Mouse (Mus musculus) common myeloid progenitor, adult 5-6 weeks (primary cell): Measurements from ENCODE around the gene Nckap5l. TPM values are rescaled to one million over a fixed set of nuclear protein-coding genes. Genes with fewer than 3 reads are reported as not detected.

Experiments used
- ATAC-seq: replicated peaks from 2 replicates; pipeline ENCODE4 v1.8.0; 2016; ENCODE audit warnings: low read depth, mild to moderate bottlenecking, moderate TSS enrichment, inconsistent platforms; ENCODE audit not compliant: poor library complexity, severe bottlenecking
- total RNA-seq: library from RNA; stranded (forward); fragments of 200-1000, 187-1606 nt; gene quantifications from 2 replicates; pipeline ENCODE4 v1.2.3, GENCODE M21; 2017

Gene Nckap5l
- total RNA-seq, 1 experiment from 2014 or later: 6.7 TPM

DNA sequence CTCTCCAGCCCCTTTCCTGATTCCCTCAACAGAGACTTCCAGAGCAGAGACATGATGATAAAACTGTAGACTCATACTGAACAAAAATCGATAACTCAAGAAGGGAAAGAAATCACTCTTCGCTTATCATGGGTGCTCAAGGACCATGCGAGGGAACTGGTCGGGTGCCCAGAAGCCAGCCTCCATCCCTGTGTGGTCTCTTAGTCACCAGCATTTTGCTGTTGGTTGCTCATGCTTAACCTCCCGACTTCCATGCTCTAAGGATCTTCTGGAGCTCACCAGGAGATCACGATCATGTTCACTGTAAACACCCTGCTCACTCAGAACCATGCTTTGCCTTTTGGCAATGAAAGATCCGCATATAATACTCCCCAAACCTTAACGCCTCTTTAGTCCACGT lies 84.8 kb downstream of the Nckap5l start:
- no peak for ATAC-seq

Other genes starting within 250 kb of the Nckap5l start
- gene Kcnh3, start 232.9 kb downstream of the Nckap5l start, total RNA-seq: 0.05 TPM in 1 of 2 replicates, not detected in the other
- gene Mcrs1, start 205.8 kb downstream of the Nckap5l start, total RNA-seq: 57.8 and 61.0 TPM in 2 replicates
- 4.3 and 13.7 TPM in 2 replicates for gene Prpf40b, start 162.7 kb downstream of the Nckap5l start, total RNA-seq
- not detected in 2 replicates for gene Fam186b, start 161.9 kb downstream of the Nckap5l start, total RNA-seq
- gene Fmnl3, start 87.3 kb downstream of the Nckap5l start, total RNA-seq: 9.2 and 9.6 TPM in 2 replicates
- gene Tmbim6, start 64.9 kb downstream of the Nckap5l start, total RNA-seq: 92.2 and 125 TPM in 2 replicates
- 4.9 and 5.4 TPM in 2 replicates for gene Bcdin3d, start 17.0 kb upstream of the Nckap5l start, total RNA-seq
- not detected in 2 replicates for gene Faim2, start 70.4 kb upstream of the Nckap5l start, total RNA-seq
- not detected in 2 replicates for gene Aqp2, start 121.3 kb upstream of the Nckap5l start, total RNA-seq
- gene Aqp5, start 133.0 kb upstream of the Nckap5l start, total RNA-seq: not detected in 2 replicates
- gene Aqp6, start 143.7 kb upstream of the Nckap5l start, total RNA-seq: not detected in 2 replicates
- gene Racgap1, start 193.9 kb upstream of the Nckap5l start, total RNA-seq: 60.6 and 78.1 TPM in 2 replicates
- gene Asic1, start 212.6 kb upstream of the Nckap5l start, total RNA-seq: not detected in 2 replicates
- gene Smarcd1, start 244.4 kb upstream of the Nckap5l start, total RNA-seq: 27.9 and 34.0 TPM in 2 replicates
- gene Gm17349, start 247.7 kb upstream of the Nckap5l start, total RNA-seq: not detected in 2 replicates